Mouse (Mus musculus) CH12.LX (cell line): Measurements from ENCODE around the gene Pax6. TPM values are rescaled to one million over a fixed set of nuclear protein-coding genes. Genes with fewer than 3 reads are reported as not detected.

Source experiments
- DNase-seq: peaks from one replicate; pipeline ENCODE4 v3.0.0-alpha.2; 2013; ENCODE audit errors: extremely low read depth
- H3K27ac ChIP-seq: 2 replicates; pipeline ENCODE4 v1.5.1; 2012; ENCODE audit warnings: low read depth, mild to moderate bottlenecking, control low read depth, moderate library complexity; ENCODE audit not compliant: insufficient read depth
- H3K27me3 ChIP-seq: replicated peaks from 2 replicates; pipeline ENCODE3; 2012; ENCODE audit warnings: inconsistent platforms
- H3K36me3 ChIP-seq, 2 experiments: replicated peaks in 1 of 2; 2 replicates each; pipeline versions ENCODE3 to v1.6.1; 2012; ENCODE audit warnings: inconsistent platforms in 1 of 2, low read length in 1 of 2, mild to moderate bottlenecking in 1 of 2, mixed read lengths in 1 of 2, moderate library complexity in 1 of 2; ENCODE audit not compliant: control insufficient read depth in 1 of 2, insufficient read depth in 1 of 2
- H3K4me1 ChIP-seq, 2 experiments: 2 replicates each; pipeline ENCODE4 v1.6.1; 2012; ENCODE audit warnings: inconsistent platforms in 1 of 2, moderate library complexity in 1 of 2; ENCODE audit not compliant: insufficient read depth in 2 of 2, control insufficient read depth in 1 of 2
- H3K4me2 ChIP-seq: 2 replicates; pipeline ENCODE4 v1.6.1; 2012; ENCODE audit warnings: low read depth, mild to moderate bottlenecking, control low read depth; ENCODE audit not compliant: poor library complexity, insufficient read depth, severe bottlenecking
- H3K4me3 ChIP-seq, 3 experiments: fragments of 150-350 bp in 1 of 3; sonication (generic) in 1 of 3; replicated peaks in 1 of 3; 2 replicates each; pipeline versions ENCODE3 to v1.5.1; 2011 to 2012; ENCODE audit warnings: low read depth in 2 of 3, low read length in 2 of 3, mild to moderate bottlenecking in 2 of 3, moderate library complexity in 2 of 3, control low read depth in 1 of 3, improper control_type of control experiment in 1 of 3, inconsistent platforms in 1 of 3, mixed read lengths in 1 of 3; ENCODE audit not compliant: poor library complexity in 1 of 3
- H3K79me2 ChIP-seq: replicated peaks from 2 replicates; pipeline ENCODE4 v1.6.1; 2012; ENCODE audit warnings: mild to moderate bottlenecking, moderate library complexity; ENCODE audit not compliant: control insufficient read depth, poor library complexity, insufficient read depth, severe bottlenecking; ENCODE audit errors: extremely low read depth
- H3K9ac ChIP-seq: 2 replicates; pipeline ENCODE4 v1.6.1; 2012; ENCODE audit warnings: low read depth, mild to moderate bottlenecking, control low read depth, moderate library complexity; ENCODE audit not compliant: insufficient read depth
- H3K9me3 ChIP-seq: replicated peaks from 2 replicates; pipeline ENCODE3; 2012; ENCODE audit warnings: low read length, inconsistent platforms, mixed read lengths
- CHD1 ChIP-seq: IDR thresholded peaks from 2 replicates; pipeline ENCODE4 v1.6.1; 2012; ENCODE audit warnings: low read depth, low read length, improper control_type of control experiment, inconsistent platforms
- E2F4 ChIP-seq: IDR thresholded peaks from 2 replicates; pipeline ENCODE4 v1.6.1; 2011; ENCODE audit warnings: low read depth, low read length, improper control_type of control experiment; ENCODE audit not compliant: insufficient replicate concordance
- ELF1 ChIP-seq: IDR thresholded peaks from 2 replicates; pipeline ENCODE4 v1.6.1; 2014; ENCODE audit warnings: low read depth, mild to moderate bottlenecking, inconsistent platforms, low read length, improper control_type of control experiment
- EP300 ChIP-seq: IDR thresholded peaks from 2 replicates; pipeline ENCODE4 v1.6.1; 2011; ENCODE audit warnings: low read length, improper control_type of control experiment
- GABPA ChIP-seq: IDR thresholded peaks from 2 replicates; pipeline ENCODE4 v1.6.1; 2012; ENCODE audit warnings: low read depth, low read length, improper control_type of control experiment, inconsistent platforms; ENCODE audit not compliant: insufficient replicate concordance
- IRF4 ChIP-seq: IDR thresholded peaks from 2 replicates; pipeline ENCODE4 v1.6.1; 2014; ENCODE audit warnings: low read depth, mild to moderate bottlenecking, inconsistent platforms, low read length, improper control_type of control experiment
- JUND ChIP-seq: conservative IDR thresholded peaks from 2 replicates; pipeline ENCODE4 v1.6.1; 2011; ENCODE audit warnings: low read depth, low read length, improper control_type of control experiment
- MAX ChIP-seq: IDR thresholded peaks from 2 replicates; pipeline ENCODE4 v1.6.1; 2011; ENCODE audit warnings: low read length, improper control_type of control experiment
- MAZ ChIP-seq: IDR thresholded peaks from 2 replicates; pipeline ENCODE4 v1.6.1; 2012; ENCODE audit warnings: low read depth, mild to moderate bottlenecking, inconsistent platforms, low read length, improper control_type of control experiment, moderate library complexity
- MEF2A ChIP-seq: IDR thresholded peaks from 2 replicates; pipeline ENCODE4 v1.6.1; 2014; ENCODE audit warnings: low read depth, mild to moderate bottlenecking, inconsistent platforms, low read length, improper control_type of control experiment, borderline replicate concordance
- MXI1 ChIP-seq: IDR thresholded peaks from 2 replicates; pipeline ENCODE4 v1.6.1; 2011; ENCODE audit warnings: mild to moderate bottlenecking, low read depth, low read length, improper control_type of control experiment
- NELFE ChIP-seq: IDR thresholded peaks from 2 replicates; pipeline ENCODE4 v1.6.1; 2011; ENCODE audit warnings: low read depth, low read length, improper control_type of control experiment
- NRF1 ChIP-seq: IDR thresholded peaks from 2 replicates; pipeline ENCODE4 v1.6.1; 2014; ENCODE audit warnings: low read depth, mild to moderate bottlenecking, inconsistent platforms, low read length, improper control_type of control experiment, moderate library complexity
- POLR2AphosphoS2 ChIP-seq: IDR thresholded peaks from 2 replicates; pipeline ENCODE4 v1.6.1; 2011; ENCODE audit warnings: low read depth, low read length, improper control_type of control experiment
- RAD21 ChIP-seq: IDR thresholded peaks from 2 replicates; pipeline ENCODE4 v1.6.1; 2011; ENCODE audit warnings: low read depth, mild to moderate bottlenecking, low read length, improper control_type of control experiment, moderate library complexity
- RCOR1 ChIP-seq: conservative IDR thresholded peaks from 2 replicates; pipeline ENCODE4 v1.6.1; 2012; ENCODE audit warnings: low read depth, mild to moderate bottlenecking, inconsistent platforms, low read length, improper control_type of control experiment
- SMC3 ChIP-seq: IDR thresholded peaks from 2 replicates; pipeline ENCODE4 v1.6.1; 2011; ENCODE audit warnings: low read depth, low read length, improper control_type of control experiment
- USF2 ChIP-seq: conservative IDR thresholded peaks from 2 replicates; pipeline ENCODE4 v1.6.1; 2011; ENCODE audit warnings: low read depth, low read length, improper control_type of control experiment
- ZC3H11A ChIP-seq: IDR thresholded peaks from 2 replicates; pipeline ENCODE4 v1.6.1; 2012; ENCODE audit warnings: low read depth, mild to moderate bottlenecking, inconsistent platforms, low read length, improper control_type of control experiment
- ZKSCAN1 ChIP-seq: IDR thresholded peaks from 2 replicates; pipeline ENCODE4 v1.6.1; 2012; ENCODE audit warnings: low read depth, inconsistent platforms, low read length, improper control_type of control experiment, borderline replicate concordance
- ZMIZ1 ChIP-seq: IDR thresholded peaks from 2 replicates; pipeline ENCODE4 v1.6.1; 2012; ENCODE audit warnings: low read depth, mild to moderate bottlenecking, inconsistent platforms, low read length, improper control_type of control experiment
- ZNF384 ChIP-seq: IDR thresholded peaks from 2 replicates; pipeline ENCODE4 v1.6.1; 2012; ENCODE audit warnings: low read depth, low read length, improper control_type of control experiment, inconsistent platforms
- dilution Hi-C: fragments of 300-500 bp; cut with MboI; formaldehyde crosslinking; loops from 2 replicates; pipeline ENCODE4 v1.14.3; 2020; ENCODE audit warnings: low sequenced_read_pairs; ENCODE audit not compliant: extremely low pct_unique_long_range_greater_than_20kb, extremely low pct_ligation_motif_present
- in situ Hi-C: fragments of 300-500 bp; cut with MboI; formaldehyde crosslinking; loops from 3 replicates; pipeline ENCODE4 v1.14.3; 2019; ENCODE audit warnings: low sequenced_read_pairs, low pct_ligation_motif_present, low pct_unique_long_range_greater_than_20kb, mixed read lengths
- polyA plus RNA-seq: library from polyadenylated mRNA; unstranded; fragments of >175 nt; gene quantifications from 2 replicates; pipeline ENCODE4 v1.2.1, GENCODE M21; 2012; ENCODE audit warnings: low read depth; ENCODE audit not compliant: insufficient read length
- total RNA-seq, 2 experiments: library from RNA; depleted of rRNA; stranded (reverse); fragments of 300-350 nt in 1 of 2; fragments of >200 nt in 1 of 2; gene quantifications; 2 replicates each; pipeline ENCODE4 v1.2.3; 2012 to 2014

Gene Pax6
- total and polyA plus RNA-seq, 3 experiments = 0.17 to 0.30 TPM; not detected in 1

DNA sequence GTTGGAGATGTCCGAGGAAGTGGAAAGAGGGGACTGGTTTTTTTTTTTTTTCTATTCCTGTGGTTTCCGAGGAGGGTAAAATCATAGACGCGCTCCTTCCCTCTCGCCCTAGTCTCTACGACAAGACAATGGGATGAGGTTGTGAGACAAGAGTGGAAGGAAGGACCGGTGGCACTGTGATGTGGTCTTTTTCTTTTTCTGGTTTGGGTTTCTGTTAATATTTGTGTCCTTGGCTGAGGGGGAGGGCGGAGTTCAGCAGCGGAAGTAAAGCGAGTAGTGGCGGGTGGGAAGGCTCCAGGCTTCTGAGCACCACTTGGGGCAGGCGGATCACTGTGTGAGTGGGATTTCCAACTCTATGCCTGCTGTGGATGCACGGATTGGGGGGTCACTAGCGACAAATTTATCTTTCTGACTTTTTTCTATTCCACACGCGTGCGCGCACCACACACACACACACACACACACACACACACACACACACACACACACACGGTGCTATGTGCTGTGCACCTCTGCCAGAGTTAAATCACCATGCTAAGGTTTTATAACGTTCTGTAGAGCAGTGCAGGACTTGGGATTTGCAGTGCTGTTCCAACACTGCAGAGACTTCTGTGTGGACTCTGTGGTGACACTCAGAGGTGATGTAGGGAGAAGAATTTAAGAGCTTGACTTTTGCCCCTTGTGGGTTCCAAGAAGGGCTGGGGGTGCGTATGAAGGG, 14.1 kb downstream of the Pax6 start:
- peak overlapping the region in 2 of 3 experiments; percentile 33 to 37 for H3K4me3 ChIP-seq
- H3K4me2 ChIP-seq = peak overlapping the region; percentile 73
- DNase-seq = no peak
- no peaks in the 10 kb centered on the region for H3K4me1 ChIP-seq
- H3K36me3 ChIP-seq = no peaks in the 10 kb centered on the region
- H3K9me3 ChIP-seq = no peaks in the 10 kb centered on the region
- TF ChIP-seq ELF1 = peak; percentile 33; the same call in 1 of the 2 replicates
- TF ChIP-seq IRF4 = peak; percentile 37; the same call in 1 of the 2 replicates
- no peak for TF ChIP-seq GABPA
- peak; percentile 83 for TF ChIP-seq ZNF384
- 0 out of 2 replicates have a peak, but pooled peaks have one; percentile 52 for TF ChIP-seq MAZ
- TF ChIP-seq, all 38 proteins: peak for 4
- dilution Hi-C loops = no loop called here
- Histone ChIP-seq H3K27ac (no peak overlapping the region), H3K79me2 (no peaks in the 10 kb centered on the region), H3K9ac (peak overlapping the region; percentile 57), H3K27me3 (peaks cover 8% of the 10 kb centered on the region)
- in situ Hi-C loops = no loop called here

DNA sequence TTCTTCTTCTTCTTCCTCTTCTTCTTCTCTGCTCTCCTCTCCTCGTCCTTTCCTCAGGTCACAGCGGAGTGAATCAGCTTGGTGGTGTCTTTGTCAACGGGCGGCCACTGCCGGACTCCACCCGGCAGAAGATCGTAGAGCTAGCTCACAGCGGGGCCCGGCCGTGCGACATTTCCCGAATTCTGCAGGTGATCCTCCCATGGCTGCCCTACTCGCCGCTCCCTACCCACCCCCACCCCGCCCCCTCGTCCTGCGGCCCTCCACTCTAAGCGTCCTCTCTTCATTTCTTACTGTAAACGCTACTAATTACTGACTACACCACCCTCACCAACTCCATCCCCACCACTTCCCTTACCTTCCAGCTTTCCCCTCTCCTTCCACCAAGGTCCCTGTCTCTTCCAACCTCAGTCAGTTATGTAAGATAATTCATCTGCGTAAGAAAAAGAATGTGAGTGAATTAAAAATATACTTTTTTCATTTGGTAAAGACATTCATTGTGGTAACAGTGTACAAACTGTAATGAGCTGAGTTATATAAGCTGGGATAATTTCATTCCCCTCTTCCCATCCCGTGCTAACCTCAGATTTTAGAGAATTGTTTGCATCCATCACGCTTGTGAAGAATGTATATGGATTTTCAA, 15.2 kb downstream of the Pax6 start:
- Histone ChIP-seq H3K79me2 (no peaks in the 10 kb centered on the region), H3K9ac (no peak overlapping the region), H3K4me2 (no peak overlapping the region), H3K4me3 (no peak overlapping the region), H3K27ac (no peak overlapping the region), H3K36me3 (no peaks in the 10 kb centered on the region), H3K27me3 (peaks cover 4% of the 10 kb centered on the region), H3K9me3 (no peaks in the 10 kb centered on the region), H3K4me1 (no peaks in the 10 kb centered on the region)
- no peak for TF ChIP-seq JUND
- TF ChIP-seq ZMIZ1 = no peak
- no peak for TF ChIP-seq EP300
- no peak for TF ChIP-seq MAX
- TF ChIP-seq MXI1 = no peak
- no peak for TF ChIP-seq ZNF384
- TF ChIP-seq CHD1 = no peak
- no peak for TF ChIP-seq E2F4
- no peak for TF ChIP-seq POLR2AphosphoS2
- no peak for TF ChIP-seq GABPA
- TF ChIP-seq NELFE = no peak
- TF ChIP-seq ZKSCAN1 = no peak
- no peak for TF ChIP-seq USF2
- TF ChIP-seq ZC3H11A = no peak
- no peak for TF ChIP-seq RCOR1
- no peak for TF ChIP-seq SMC3
- no peak for TF ChIP-seq MEF2A
- TF ChIP-seq RAD21 = no peak
- no peak for TF ChIP-seq NRF1
- no peak for TF ChIP-seq ELF1
- dilution Hi-C loops (no loop called here), in situ Hi-C loops (no loop called here)
- DNase-seq = no peak
